Mouse (Mus musculus): ENCODE results near the gene Tmem143. TPM values are rescaled to one million over a fixed set of nuclear protein-coding genes. Genes with fewer than 3 reads are reported as not detected.
A peak's percentile ranks its signal among the peaks of the same experiment; 100 is the strongest.
"Not testable (repeated sequence)": the region's sequence is repeated elsewhere in the genome, so short reads cannot be mapped to it uniquely, and the experiment has no call there.

Tmem143 gene
- polyA plus RNA-seq, 1 experiment from 2014 or later: 4.4 TPM

DNA sequence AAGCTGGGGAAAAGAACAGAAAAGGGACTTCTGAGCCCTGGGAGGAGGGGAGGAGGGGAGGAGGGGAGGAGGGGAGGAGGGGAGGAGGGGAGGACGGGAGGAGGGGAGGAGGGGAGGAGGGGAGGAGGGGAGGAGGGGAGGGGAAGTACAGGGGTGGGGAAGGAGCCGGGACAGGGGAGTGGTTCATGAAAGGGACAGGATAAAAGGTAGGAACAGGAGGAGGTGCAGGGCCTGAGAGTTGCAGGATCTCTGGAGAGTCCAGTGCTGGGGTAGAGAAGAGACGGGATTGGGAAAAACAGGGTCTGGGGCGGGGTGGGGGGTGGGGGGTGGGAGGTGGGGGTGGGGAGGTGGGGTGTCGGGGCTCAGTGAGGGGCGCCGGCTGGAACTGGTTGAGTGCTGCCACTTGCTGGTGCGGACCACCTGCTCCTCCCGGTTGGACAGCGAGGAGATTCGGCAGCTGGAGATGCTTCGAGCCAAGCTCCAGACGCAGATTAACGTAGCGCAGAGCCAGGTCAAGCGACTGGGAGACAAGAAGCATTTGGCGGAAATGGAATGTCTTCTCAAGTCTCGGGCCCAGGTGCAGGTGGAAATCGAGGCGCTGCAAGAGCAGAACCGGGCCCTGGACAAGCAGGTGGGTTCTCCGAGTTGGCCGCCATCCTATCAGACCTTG is 32.0 kb downstream of the Tmem143 start:
- no peak overlapping the region for H3K27ac ChIP-seq
- 23% methylated on average over 18 of the region's 23 CpGs for WGBS
- H3K27me3 ChIP-seq (replicated peaks): no peaks in the 10 kb centered on the region; the same call in 1 of the 2 replicates
- H3K9me3 ChIP-seq: peaks cover 7% of the 10 kb centered on the region; the same call in 1 of the 2 replicates
- ATAC-seq (ENCODE audit: low FRiP score, low read depth): no peak
- no peak overlapping the region for H3K9ac ChIP-seq
- H3K4me3 ChIP-seq: no peak overlapping the region
- 0 out of 2 replicates have a peak, but pooled peaks cover 6% of the 10 kb centered on the region for H3K4me1 ChIP-seq
- H3K4me2 ChIP-seq (replicated peaks): 0 out of 2 replicates have a peak overlapping the region, but pooled peaks have one; percentile 2
- H3K36me3 ChIP-seq: no peaks in the 10 kb centered on the region

DNA sequence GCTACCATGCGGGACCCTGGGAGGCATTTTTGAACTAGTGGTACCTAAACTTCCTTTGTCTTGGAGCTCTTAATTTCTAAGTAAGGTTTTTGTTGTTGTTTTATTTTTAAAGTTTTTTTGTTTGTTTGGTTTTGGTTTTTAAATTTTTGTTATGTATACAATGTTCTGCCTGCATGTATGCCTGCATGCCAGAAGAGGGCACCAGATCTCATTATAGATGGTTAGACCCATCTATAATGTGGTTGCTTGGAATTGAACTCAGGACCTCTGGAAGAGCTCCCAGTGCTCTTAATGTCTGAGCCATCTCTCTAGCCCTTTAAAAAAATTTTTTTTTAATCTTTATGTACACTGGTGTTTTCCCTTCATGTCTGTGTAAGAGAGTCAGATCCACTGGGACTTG is 32.9 kb downstream of the Tmem143 start:
- Histone ChIP-seq H3K4me3 (no peak overlapping the region), H3K27ac (no peak overlapping the region), H3K9ac (no peak overlapping the region), H3K4me2 (replicated peaks) (no peak overlapping the region), H3K36me3 (no peaks in the 10 kb centered on the region), H3K9me3 (peaks cover 7% of the 10 kb centered on the region; the same call in 1 of the 2 replicates), H3K27me3 (replicated peaks) (no peaks in the 10 kb centered on the region; the same call in 1 of the 2 replicates), H3K4me1 (no peaks in the 10 kb centered on the region)
- 93% methylated on average over 1 of the region's 1 CpGs for WGBS
- ATAC-seq (ENCODE audit: low FRiP score, low read depth): no peak

- WGBS: 93% methylated on average over 12 of the region's 12 CpGs
- H3K4me3 ChIP-seq; H3K36me3 ChIP-seq; H3K4me1 ChIP-seq; H3K27me3 ChIP-seq (replicated peaks); H3K4me2 ChIP-seq (replicated peaks); H3K9ac ChIP-seq; H3K27ac ChIP-seq; H3K9me3 ChIP-seq; ATAC-seq (ENCODE audit: low FRiP score, low read depth): not testable (repeated sequence)
Measured at GRCm38 (mm10) chr7:45933766-45934165, 37.0 kb downstream of the Tmem143 start.

DNA sequence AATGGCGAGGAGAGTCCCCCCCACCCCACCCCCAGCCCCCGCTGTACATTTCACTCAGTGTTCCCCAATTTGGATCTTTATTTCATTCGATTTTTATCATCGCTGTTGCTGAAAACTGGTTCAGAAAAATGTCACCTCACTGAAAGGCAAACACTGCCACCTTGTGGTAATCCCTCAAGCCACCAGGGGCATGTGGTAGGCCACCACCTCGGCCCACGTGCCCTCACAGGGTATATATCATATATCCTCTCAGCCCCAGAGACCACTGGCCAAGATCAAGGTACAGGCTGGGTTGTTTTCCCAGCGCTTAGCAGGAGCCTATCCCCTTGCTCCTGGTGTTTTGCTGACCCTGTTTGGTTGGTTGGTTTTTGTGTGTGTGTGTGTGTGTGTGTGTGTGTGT is 38.4 kb downstream of the Tmem143 start:
- H3K4me3 ChIP-seq: no peak overlapping the region
- no peak overlapping the region for H3K9ac ChIP-seq
- ATAC-seq (ENCODE audit: low FRiP score, low read depth): no peak
- no peaks in the 10 kb centered on the region for H3K36me3 ChIP-seq
- no peaks in the 10 kb centered on the region for H3K27me3 ChIP-seq (replicated peaks)
- no peak overlapping the region for H3K27ac ChIP-seq
- WGBS: 35% methylated on average over 7 of the region's 7 CpGs
- peaks cover 7% of the 10 kb centered on the region; the same call in 1 of the 2 replicates for H3K9me3 ChIP-seq
- H3K4me2 ChIP-seq (replicated peaks): no peak overlapping the region
- no peaks in the 10 kb centered on the region for H3K4me1 ChIP-seq

- Histone ChIP-seq H3K36me3 (no peaks in the 10 kb centered on the region), H3K9me3 (no peaks in the 10 kb centered on the region), H3K27me3 (replicated peaks) (no peaks in the 10 kb centered on the region), H3K9ac (no peak overlapping the region), H3K4me3 (no peak overlapping the region), H3K27ac (no peak overlapping the region), H3K4me2 (replicated peaks) (no peak overlapping the region), H3K4me1 (no peaks in the 10 kb centered on the region)
- 47% methylated on average over 2 of the region's 2 CpGs for WGBS
- no peak for ATAC-seq (ENCODE audit: low FRiP score, low read depth)
Measured at GRCm38 (mm10) chr7:45939836-45940235, 43.1 kb downstream of the Tmem143 start.

DNA sequence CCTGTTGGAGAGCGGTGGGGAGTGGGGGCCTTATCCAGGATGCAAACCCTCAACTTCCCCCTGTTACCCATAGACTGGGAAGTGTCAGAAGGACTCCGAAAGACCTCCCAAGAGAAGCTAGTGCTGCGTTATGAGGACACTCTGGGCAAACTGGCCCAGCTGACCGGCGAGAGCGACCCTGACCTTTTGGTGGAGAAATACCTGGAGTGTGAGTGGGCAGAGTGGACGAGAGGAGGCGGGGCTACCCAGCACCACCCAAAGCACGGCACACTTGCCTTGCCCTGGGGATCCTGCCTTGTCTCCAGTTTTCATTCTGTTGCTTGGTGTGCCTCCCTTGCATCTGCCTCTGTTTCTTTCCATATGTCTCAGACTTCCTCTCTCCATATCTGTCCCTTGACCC is 45.2 kb downstream of the Tmem143 start:
- Histone ChIP-seq H3K9me3 (no peaks in the 10 kb centered on the region), H3K4me3 (no peak overlapping the region), H3K36me3 (no peaks in the 10 kb centered on the region), H3K4me1 (no peaks in the 10 kb centered on the region), H3K9ac (no peak overlapping the region), H3K27ac (no peak overlapping the region), H3K4me2 (replicated peaks) (no peak overlapping the region), H3K27me3 (replicated peaks) (no peaks in the 10 kb centered on the region)
- 85% methylated on average over 9 of the region's 9 CpGs for WGBS
- no peak for ATAC-seq (ENCODE audit: low FRiP score, low read depth)

DNA sequence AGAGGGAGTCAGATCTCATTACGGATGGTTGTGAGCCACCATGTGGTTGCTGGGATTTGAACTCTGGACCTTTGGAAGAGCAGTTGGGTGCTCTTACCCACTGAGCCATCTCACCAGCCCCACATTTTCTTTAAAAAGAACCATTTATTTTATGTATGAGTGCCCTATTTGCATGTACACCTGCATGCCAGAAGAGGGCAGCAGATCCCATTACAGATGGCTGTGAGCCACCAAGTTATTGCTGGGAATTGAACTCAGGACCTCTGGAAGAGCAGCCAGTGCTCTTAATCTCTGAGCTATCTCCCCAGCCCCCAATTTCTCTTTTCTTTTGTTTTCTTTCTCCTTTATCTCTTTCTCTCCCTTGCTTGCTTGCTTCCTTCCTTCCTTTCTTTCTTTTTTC is 46.5 kb downstream of the Tmem143 start:
- H3K9me3 ChIP-seq; H3K4me3 ChIP-seq; H3K27ac ChIP-seq; H3K36me3 ChIP-seq; H3K27me3 ChIP-seq (replicated peaks); H3K4me2 ChIP-seq (replicated peaks); H3K9ac ChIP-seq; ATAC-seq (ENCODE audit: low FRiP score, low read depth); H3K4me1 ChIP-seq: not testable (repeated sequence)
- 74% methylated on average over 1 of the region's 1 CpGs for WGBS

- Histone ChIP-seq H3K4me1 (no peaks in the 10 kb centered on the region), H3K36me3 (no peaks in the 10 kb centered on the region), H3K9ac (no peak overlapping the region), H3K27ac (no peak overlapping the region), H3K4me2 (replicated peaks) (no peak overlapping the region), H3K9me3 (no peaks in the 10 kb centered on the region), H3K27me3 (replicated peaks) (no peaks in the 10 kb centered on the region), H3K4me3 (no peak overlapping the region)
- WGBS: 87% methylated on average over 4 of the region's 4 CpGs
- ATAC-seq (ENCODE audit: low FRiP score, low read depth): no peak
Measured at GRCm38 (mm10) chr7:45949061-45949460, 52.3 kb downstream of the Tmem143 start.

DNA sequence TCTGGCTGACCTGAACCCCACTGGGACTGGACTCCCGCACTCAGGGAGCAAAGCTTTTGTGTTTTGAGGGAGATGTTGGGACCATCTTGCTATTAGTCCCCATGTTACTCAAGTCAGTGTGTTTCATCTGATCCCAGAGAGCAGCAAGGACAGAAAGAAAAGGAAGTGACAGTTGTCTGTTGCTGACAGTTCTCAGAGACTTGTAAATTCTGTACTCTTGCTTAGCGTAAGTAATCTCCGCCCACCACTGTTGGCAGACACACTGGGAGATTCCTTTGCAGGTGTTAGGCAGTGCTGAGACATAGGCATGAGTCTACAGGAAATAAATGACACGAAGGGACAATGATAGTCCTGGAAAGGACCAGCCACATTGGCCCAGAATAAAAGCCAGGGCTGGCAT is 59.9 kb downstream of the Tmem143 start:
- H3K27me3 ChIP-seq (replicated peaks): no peaks in the 10 kb centered on the region
- no peak overlapping the region for H3K9ac ChIP-seq
- 67% methylated on average over 4 of the region's 4 CpGs for WGBS
- no peaks in the 10 kb centered on the region for H3K9me3 ChIP-seq
- H3K4me3 ChIP-seq: no peak overlapping the region
- no peak overlapping the region for H3K27ac ChIP-seq
- no peak overlapping the region for H3K4me2 ChIP-seq (replicated peaks)
- H3K4me1 ChIP-seq: no peaks in the 10 kb centered on the region
- no peak for ATAC-seq (ENCODE audit: low FRiP score, low read depth)
- no peaks in the 10 kb centered on the region for H3K36me3 ChIP-seq

Other genes with a start within 250 kb of the Tmem143 start
- 0.17 and 0.20 TPM in 2 replicates for gene Fut2, start 230.5 kb upstream of the Tmem143 start, polyA plus RNA-seq (2016; fragmentation: Nextera tagmentation; extraction: Ambion mirVana)
- gene Ntn5, start 212.9 kb upstream of the Tmem143 start, polyA plus RNA-seq (2016; fragmentation: Nextera tagmentation; extraction: Ambion mirVana): 1.2 and 1.7 TPM in 2 replicates
- 1.0 and 1.2 TPM in 2 replicates for gene Sec1, start 202.5 kb upstream of the Tmem143 start, polyA plus RNA-seq (2016; fragmentation: Nextera tagmentation; extraction: Ambion mirVana)
- gene Car11, start 197.1 kb upstream of the Tmem143 start, polyA plus RNA-seq (2016; fragmentation: Nextera tagmentation; extraction: Ambion mirVana): 35.5 and 36.6 TPM in 2 replicates
- gene Dbp, start 191.9 kb upstream of the Tmem143 start, polyA plus RNA-seq (2016; fragmentation: Nextera tagmentation; extraction: Ambion mirVana): 4.1 TPM in 2 replicates
- gene Rpl18, start 181.5 kb upstream of the Tmem143 start, polyA plus RNA-seq (2016; fragmentation: Nextera tagmentation; extraction: Ambion mirVana): 665 and 700 TPM in 2 replicates
- 28.0 and 29.0 TPM in 2 replicates for gene Sphk2, start 178.9 kb upstream of the Tmem143 start, polyA plus RNA-seq (2016; fragmentation: Nextera tagmentation; extraction: Ambion mirVana)
- gene Fam83e, start 175.7 kb upstream of the Tmem143 start, polyA plus RNA-seq (2016; fragmentation: Nextera tagmentation; extraction: Ambion mirVana): 0.94 and 1.00 TPM in 2 replicates
- not detected in 2 replicates for gene Spaca4, start 171.1 kb upstream of the Tmem143 start, polyA plus RNA-seq (2016; fragmentation: Nextera tagmentation; extraction: Ambion mirVana)
- 10.9 and 14.1 TPM in 2 replicates for gene Lmtk3, start 113.2 kb upstream of the Tmem143 start, polyA plus RNA-seq (2016; fragmentation: Nextera tagmentation; extraction: Ambion mirVana)
- 2.1 and 2.4 TPM in 2 replicates for gene Sult2b1, start 112.3 kb upstream of the Tmem143 start, polyA plus RNA-seq (2016; fragmentation: Nextera tagmentation; extraction: Ambion mirVana)
- gene Cyth2, start 82.4 kb upstream of the Tmem143 start, polyA plus RNA-seq (2016; fragmentation: Nextera tagmentation; extraction: Ambion mirVana): 305 and 308 TPM in 2 replicates
- gene Kcnj14, start 72.2 kb upstream of the Tmem143 start, polyA plus RNA-seq (2016; fragmentation: Nextera tagmentation; extraction: Ambion mirVana): 0.86 and 0.87 TPM in 2 replicates
- gene Grwd1, start 66.0 kb upstream of the Tmem143 start, polyA plus RNA-seq (2016; fragmentation: Nextera tagmentation; extraction: Ambion mirVana): 48.3 and 50.7 TPM in 2 replicates
- 41.8 and 54.4 TPM in 2 replicates for gene Kdelr1, start 24.2 kb upstream of the Tmem143 start, polyA plus RNA-seq (2016; fragmentation: Nextera tagmentation; extraction: Ambion mirVana)
- gene Grin2d, start 18.6 kb upstream of the Tmem143 start, polyA plus RNA-seq (2016; fragmentation: Nextera tagmentation; extraction: Ambion mirVana): 1.3 and 1.5 TPM in 2 replicates
- 0.22 and 0.56 TPM in 2 replicates for gene Syngr4, start 227 bp upstream of the Tmem143 start, polyA plus RNA-seq (2016; fragmentation: Nextera tagmentation; extraction: Ambion mirVana)
- gene Emp3, start 24.5 kb downstream of the Tmem143 start, polyA plus RNA-seq (2016; fragmentation: Nextera tagmentation; extraction: Ambion mirVana): 32.8 and 33.2 TPM in 2 replicates
- gene Ccdc114, start 27.1 kb downstream of the Tmem143 start, polyA plus RNA-seq (2016; fragmentation: Nextera tagmentation; extraction: Ambion mirVana): 2.8 and 3.7 TPM in 2 replicates
- 0.22 and 0.71 TPM in 2 replicates for gene Abcc6, start 133.4 kb downstream of the Tmem143 start, polyA plus RNA-seq (2016; fragmentation: Nextera tagmentation; extraction: Ambion mirVana)
- gene Nomo1, start 136.8 kb downstream of the Tmem143 start, polyA plus RNA-seq (2016; fragmentation: Nextera tagmentation; extraction: Ambion mirVana): 33.3 and 36.4 TPM in 2 replicates
- gene Kcnj11, start 203.8 kb downstream of the Tmem143 start, polyA plus RNA-seq (2016; fragmentation: Nextera tagmentation; extraction: Ambion mirVana): 0.64 and 0.79 TPM in 2 replicates

All from neural tube, embryonic 12.5 days (tissue).